Mouse (Mus musculus): Measurements from ENCODE around the gene Myh7b.

The Myh7b gene

GRCm38 (mm10) chr2:155610978-155611377 is at the start of gene Myh7b:
Myh7b (plus strand) TSS chr2:155611212.
- no peak for DNase-seq

- no peak for DNase-seq
Observed at GRCm38 (mm10) chr2:155562209-155562608, 48.8 kb upstream of the Myh7b start.

- no peak for DNase-seq
Observed at GRCm38 (mm10) chr2:155562934-155563333, 48.1 kb upstream of the Myh7b start.

GRCm38 (mm10) chr2:155567751-155568150 is 43.3 kb upstream of the Myh7b start:
- no peak for DNase-seq

- no peak for DNase-seq
Observed at GRCm38 (mm10) chr2:155569223-155569807, 41.7 kb upstream of the Myh7b start.

- no peak for DNase-seq
Observed at GRCm38 (mm10) chr2:155573001-155573400, 38.0 kb upstream of the Myh7b start.

- DNase-seq, result no peak
Observed at GRCm38 (mm10) chr2:155573996-155574395, 37.0 kb upstream of the Myh7b start.

- DNase-seq, result peak; percentile 85
Observed at GRCm38 (mm10) chr2:155574700-155575099, 36.3 kb upstream of the Myh7b start.

GRCm38 (mm10) chr2:155576656-155577055 is 34.4 kb upstream of the Myh7b start:
- DNase-seq, result no peak

GRCm38 (mm10) chr2:155580331-155580730 is 30.7 kb upstream of the Myh7b start:
- DNase-seq, result no peak

- DNase-seq, result no peak
Observed at GRCm38 (mm10) chr2:155582384-155582995, 28.5 kb upstream of the Myh7b start.

- DNase-seq, result no peak
Observed at GRCm38 (mm10) chr2:155582996-155583395, 28.0 kb upstream of the Myh7b start.

GRCm38 (mm10) chr2:155583927-155584530 is 27.0 kb upstream of the Myh7b start:
- DNase-seq, result peak; percentile 81

- DNase-seq, result no peak
Observed at GRCm38 (mm10) chr2:155585082-155585481, 25.9 kb upstream of the Myh7b start.

GRCm38 (mm10) chr2:155585486-155585885 is 25.5 kb upstream of the Myh7b start:
- DNase-seq, result peak; percentile 56

GRCm38 (mm10) chr2:155588136-155588535 is 22.9 kb upstream of the Myh7b start:
- no peak for DNase-seq

GRCm38 (mm10) chr2:155589521-155589920 is 21.5 kb upstream of the Myh7b start:
- peak; percentile 33 for DNase-seq

GRCm38 (mm10) chr2:155590876-155591275 is 20.1 kb upstream of the Myh7b start:
- peak; percentile 14 for DNase-seq

GRCm38 (mm10) chr2:155591676-155592075 is 19.3 kb upstream of the Myh7b start:
- DNase-seq, result peak; percentile 42

- DNase-seq, result peak; percentile 100
Observed at GRCm38 (mm10) chr2:155592137-155592853, 18.7 kb upstream of the Myh7b start, which contains the start of gene Gss. Gss (minus strand) TSS chr2:155592810.

GRCm38 (mm10) chr2:155592854-155593283 is 18.1 kb upstream of the Myh7b start:
- no peak for DNase-seq

- no peak for DNase-seq
Observed at GRCm38 (mm10) chr2:155595516-155595915, 15.5 kb upstream of the Myh7b start.

- peak; percentile 18 for DNase-seq
Observed at GRCm38 (mm10) chr2:155603707-155604106, 7.3 kb upstream of the Myh7b start.

All from kidney, postnatal 10 days (tissue).